Mouse (Mus musculus) embryonic facial prominence, embryonic 10.5 days (tissue): ENCODE data around the gene Banf2. TPM values are rescaled to one million over a fixed set of nuclear protein-coding genes. Genes with fewer than 3 reads are reported as not detected.

Experiments used
- DNase-seq: peaks from one replicate; pipeline ENCODE4 v3.0.0-alpha.2; 2017; ENCODE audit warnings: low spot score
- H3K27ac ChIP-seq: fragments of 300-500 bp; sonication (generic); replicated peaks from 2 replicates; pipeline ENCODE4 v1.5.1; 2016; ENCODE audit warnings: mild to moderate bottlenecking
- H3K27me3 ChIP-seq: fragments of 300-500 bp; sonication (generic); replicated peaks from 2 replicates; pipeline ENCODE4 v1.6.1; 2016; ENCODE audit warnings: low read depth, mild to moderate bottlenecking; ENCODE audit not compliant: poor library complexity, severe bottlenecking
- H3K36me3 ChIP-seq: fragments of 300-500 bp; sonication (generic); replicated peaks from 2 replicates; pipeline ENCODE4 v1.6.1; 2016; ENCODE audit warnings: mild to moderate bottlenecking, moderate library complexity
- H3K4me1 ChIP-seq: fragments of 300-500 bp; sonication (generic); 2 replicates; pipeline ENCODE4 v1.6.1; 2016
- H3K4me3 ChIP-seq: fragments of 300-500 bp; sonication (generic); 2 replicates; pipeline ENCODE4 v1.5.1; 2016; ENCODE audit warnings: mild to moderate bottlenecking, moderate library complexity
- H3K9me3 ChIP-seq: fragments of 300-500 bp; sonication (generic); 2 replicates; pipeline ENCODE4 v1.6.1; 2016; ENCODE audit warnings: mild to moderate bottlenecking
- WGBS: fragments of 180-500 bp; shearing (Covaris S2); methylation state at CpG from one replicate; pipeline ENCODE4 v1.1.7; 2016; 5-methylcytosine and 5-hydroxymethylcytosine counted together
- polyA plus RNA-seq: library from polyadenylated mRNA; unstranded; fragments of >200 nt; fragmentation: Nextera tagmentation; extraction: Ambion mirVana; gene quantifications from 2 replicates; pipeline ENCODE4 v1.2.1, GENCODE M21; 2016

The Banf2 gene
- polyA plus RNA-seq, 1 experiment from 2014 or later, result not detected

- Histone ChIP-seq H3K4me1 (peaks cover 10% of the 10 kb centered on the region), H3K36me3 (no peaks in the 10 kb centered on the region), H3K9me3 (peaks cover 12% of the 10 kb centered on the region; the same call in 1 of the 2 replicates), H3K27ac (no peak overlapping the region), H3K27me3 (no peaks in the 10 kb centered on the region), H3K4me3 (no peak overlapping the region)
- 75% methylated on average over 6 of the region's 6 CpGs for WGBS
- DNase-seq, result no peak
Observed at GRCm38 (mm10) chr2:144044726-144045125, 11.9 kb downstream of the Banf2 start.

GRCm38 (mm10) chr2:144045756-144046560 is 13.1 kb downstream of the Banf2 start:
- Histone ChIP-seq H3K4me1 (peaks cover 10% of the 10 kb centered on the region), H3K27me3 (no peaks in the 10 kb centered on the region), H3K36me3 (no peaks in the 10 kb centered on the region), H3K4me3 (no peak overlapping the region), H3K27ac (peak overlapping the region; percentile 57), H3K9me3 (peaks cover 12% of the 10 kb centered on the region; the same call in 1 of the 2 replicates)
- WGBS, result 73% methylated on average over 5 of the region's 5 CpGs
- peak; percentile 17 for DNase-seq

GRCm38 (mm10) chr2:144046916-144047315 is 14.1 kb downstream of the Banf2 start:
- Histone ChIP-seq H3K27me3 (no peaks in the 10 kb centered on the region), H3K4me1 (peaks cover 10% of the 10 kb centered on the region), H3K27ac (0 out of 2 replicates have a peak overlapping the region, but pooled peaks have one; percentile 25), H3K9me3 (peaks cover 12% of the 10 kb centered on the region; the same call in 1 of the 2 replicates), H3K4me3 (no peak overlapping the region), H3K36me3 (no peaks in the 10 kb centered on the region)
- no peak for DNase-seq
- WGBS, result 76% methylated on average over 11 of the region's 11 CpGs

- H3K4me3 ChIP-seq, result no peak overlapping the region
- no peaks in the 10 kb centered on the region for H3K9me3 ChIP-seq
- peaks cover 10% of the 10 kb centered on the region for H3K4me1 ChIP-seq
- no peak for DNase-seq
- no peak overlapping the region for H3K27ac ChIP-seq
- H3K36me3 ChIP-seq, result no peaks in the 10 kb centered on the region
- WGBS, result 81% methylated on average over 8 of the region's 8 CpGs
- no peaks in the 10 kb centered on the region for H3K27me3 ChIP-seq
Observed at GRCm38 (mm10) chr2:144050146-144050680, 17.4 kb downstream of the Banf2 start.

- H3K4me1 ChIP-seq, result peaks cover 10% of the 10 kb centered on the region
- H3K4me3 ChIP-seq, result no peak overlapping the region
- H3K27ac ChIP-seq, result no peak overlapping the region
- 84% methylated on average over 6 of the region's 6 CpGs for WGBS
- no peaks in the 10 kb centered on the region for H3K9me3 ChIP-seq
- H3K27me3 ChIP-seq, result no peaks in the 10 kb centered on the region
- H3K36me3 ChIP-seq, result no peaks in the 10 kb centered on the region
- DNase-seq, result no peak
Observed at GRCm38 (mm10) chr2:144050861-144051260, 18.0 kb downstream of the Banf2 start.

GRCm38 (mm10) chr2:144052410-144053065 is 19.7 kb downstream of the Banf2 start:
- Histone ChIP-seq H3K4me3 (no peak overlapping the region), H3K9me3 (no peaks in the 10 kb centered on the region), H3K27ac (no peak overlapping the region), H3K4me1 (no peaks in the 10 kb centered on the region), H3K36me3 (no peaks in the 10 kb centered on the region), H3K27me3 (no peaks in the 10 kb centered on the region)
- no peak for DNase-seq
- 93% methylated on average over 8 of the region's 8 CpGs for WGBS

- Histone ChIP-seq H3K4me1 (no peaks in the 10 kb centered on the region; the same call in 1 of the 2 replicates), H3K27me3 (no peaks in the 10 kb centered on the region), H3K27ac (no peak overlapping the region), H3K4me3 (no peak overlapping the region), H3K9me3 (no peaks in the 10 kb centered on the region), H3K36me3 (no peaks in the 10 kb centered on the region)
- WGBS, result 79% methylated on average over 2 of the region's 2 CpGs
- no peak for DNase-seq
Observed at GRCm38 (mm10) chr2:144057735-144058134, 24.9 kb downstream of the Banf2 start.

GRCm38 (mm10) chr2:144061701-144062100 is 28.8 kb downstream of the Banf2 start:
- WGBS, result 77% methylated on average over 6 of the region's 6 CpGs
- Histone ChIP-seq H3K9me3 (no peaks in the 10 kb centered on the region), H3K27me3 (no peaks in the 10 kb centered on the region), H3K4me1 (no peaks in the 10 kb centered on the region; the same call in 1 of the 2 replicates), H3K27ac (no peak overlapping the region), H3K4me3 (no peak overlapping the region), H3K36me3 (no peaks in the 10 kb centered on the region)
- no peak for DNase-seq

GRCm38 (mm10) chr2:144065499-144065898 is 32.6 kb downstream of the Banf2 start:
- Histone ChIP-seq H3K36me3 (no peaks in the 10 kb centered on the region), H3K4me1 (peaks cover 5% of the 10 kb centered on the region), H3K27ac (no peak overlapping the region), H3K4me3 (no peak overlapping the region), H3K9me3 (no peaks in the 10 kb centered on the region), H3K27me3 (no peaks in the 10 kb centered on the region)
- 88% methylated on average over 2 of the region's 2 CpGs for WGBS
- DNase-seq, result no peak

GRCm38 (mm10) chr2:144069663-144070062 is 36.8 kb downstream of the Banf2 start:
- Histone ChIP-seq H3K4me3 (no peak overlapping the region), H3K27ac (no peak overlapping the region), H3K27me3 (no peaks in the 10 kb centered on the region), H3K36me3 (no peaks in the 10 kb centered on the region), H3K9me3 (no peaks in the 10 kb centered on the region), H3K4me1 (peaks cover 18% of the 10 kb centered on the region)
- no peak for DNase-seq
- WGBS, result 91% methylated on average over 4 of the region's 4 CpGs

GRCm38 (mm10) chr2:144070479-144070878 is 37.6 kb downstream of the Banf2 start:
- H3K9me3 ChIP-seq, result no peaks in the 10 kb centered on the region
- H3K4me3 ChIP-seq, result no peak overlapping the region
- WGBS, result 54% methylated on average over 7 of the region's 7 CpGs
- DNase-seq, result no peak
- no peaks in the 10 kb centered on the region for H3K27me3 ChIP-seq
- H3K4me1 ChIP-seq, result peaks cover 18% of the 10 kb centered on the region
- H3K27ac ChIP-seq, result no peak overlapping the region
- H3K36me3 ChIP-seq, result no peaks in the 10 kb centered on the region

GRCm38 (mm10) chr2:144072642-144073041 is 39.8 kb downstream of the Banf2 start:
- H3K4me1 ChIP-seq, result peaks cover 19% of the 10 kb centered on the region
- H3K36me3 ChIP-seq, result no peaks in the 10 kb centered on the region
- H3K27me3 ChIP-seq, result no peaks in the 10 kb centered on the region
- DNase-seq, result no peak
- H3K9me3 ChIP-seq, result no peaks in the 10 kb centered on the region
- H3K27ac ChIP-seq, result no peak overlapping the region
- no peak overlapping the region for H3K4me3 ChIP-seq
- 42% methylated on average over 7 of the region's 7 CpGs for WGBS
